Mouse (Mus musculus): ENCODE data around the gene Immp2l. TPM values are rescaled to one million over a fixed set of nuclear protein-coding genes. Genes with fewer than 3 reads are reported as not detected.

Immp2l gene
- total RNA-seq, 2 experiments from 2014 or later, result 9.5 to 14.0 TPM

DNA sequence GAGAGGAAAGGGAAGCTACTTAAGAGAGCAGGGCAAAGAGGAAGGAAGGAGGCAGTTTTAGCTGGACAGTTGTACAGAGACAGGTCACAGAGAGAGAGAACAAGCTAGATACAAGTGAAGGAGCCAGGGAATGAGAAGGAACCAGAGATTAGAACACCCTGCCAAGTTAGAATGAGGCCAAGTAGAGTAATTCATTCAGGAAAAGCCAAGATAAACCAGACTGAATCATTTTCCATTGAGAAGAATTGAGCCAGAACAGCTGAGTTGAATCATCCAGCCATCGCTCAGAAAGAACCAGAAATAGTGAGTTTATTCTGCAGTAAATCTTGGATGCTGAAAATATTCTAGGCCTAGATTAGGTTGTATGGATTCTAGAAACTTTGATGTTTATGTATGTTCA is 1.4 kb upstream of the Immp2l start:
- Histone ChIP-seq H3K4me3 (no peak overlapping the region), H3K27ac (no peak overlapping the region)
- no peak for DNase-seq
- intact Hi-C loops (cut with DNase I), result no loop called here
- TF ChIP-seq CTCF (IDR thresholded peaks at IDR 0.05), result no peak

DNA sequence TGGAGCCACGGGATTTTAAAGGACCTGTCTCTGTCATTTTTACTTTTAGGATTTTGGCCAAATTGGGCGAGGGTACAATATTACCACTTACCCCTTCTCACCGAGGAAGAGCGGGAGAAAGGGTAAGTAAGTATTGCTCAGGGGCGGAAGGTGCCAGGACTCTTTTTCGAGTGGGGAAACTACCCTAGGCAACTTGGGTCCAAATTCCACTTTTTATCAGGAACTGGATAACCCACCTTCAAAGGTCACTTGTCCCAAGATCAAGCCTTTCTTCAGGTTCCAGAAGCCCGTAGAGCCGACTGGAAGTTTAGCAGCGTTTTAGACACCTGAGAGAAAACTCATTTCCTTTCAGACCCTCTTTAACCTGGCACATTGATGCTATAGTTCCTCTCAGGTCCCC is 622 bp downstream of the Immp2l start:
- no peak for DNase-seq
- TF ChIP-seq CTCF (IDR thresholded peaks at IDR 0.05), result no peak
- Histone ChIP-seq H3K27ac (peak overlapping the region; percentile 89), H3K4me3 (peak overlapping the region; percentile 95)
- intact Hi-C loops (cut with DNase I), result no loop called here

DNA sequence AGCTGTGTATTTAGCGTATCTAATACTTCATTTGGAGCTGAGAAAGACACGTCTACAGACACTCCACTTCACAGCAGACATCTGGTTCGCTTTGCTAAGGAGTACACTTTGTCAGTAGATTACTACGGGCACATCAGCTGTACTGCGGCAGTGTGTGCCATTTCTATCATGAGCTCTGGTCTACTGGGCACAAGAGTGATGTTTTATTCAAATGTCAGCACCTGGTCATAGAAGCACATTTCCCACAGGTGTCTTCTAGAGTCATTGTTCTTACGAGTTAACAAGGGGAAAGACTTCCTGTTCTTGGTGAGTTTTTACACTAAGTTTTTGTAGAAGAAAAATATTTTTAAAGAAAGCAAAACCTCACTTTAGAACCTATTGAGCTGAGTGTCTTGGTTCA is 3.6 kb downstream of the Immp2l start:
- DNase-seq, result no peak
- H3K4me3 ChIP-seq, result no peak overlapping the region
- intact Hi-C loops (cut with DNase I), result no loop called here
- no peak overlapping the region for H3K27ac ChIP-seq
- no peak for TF ChIP-seq CTCF (IDR thresholded peaks at IDR 0.05)

DNA sequence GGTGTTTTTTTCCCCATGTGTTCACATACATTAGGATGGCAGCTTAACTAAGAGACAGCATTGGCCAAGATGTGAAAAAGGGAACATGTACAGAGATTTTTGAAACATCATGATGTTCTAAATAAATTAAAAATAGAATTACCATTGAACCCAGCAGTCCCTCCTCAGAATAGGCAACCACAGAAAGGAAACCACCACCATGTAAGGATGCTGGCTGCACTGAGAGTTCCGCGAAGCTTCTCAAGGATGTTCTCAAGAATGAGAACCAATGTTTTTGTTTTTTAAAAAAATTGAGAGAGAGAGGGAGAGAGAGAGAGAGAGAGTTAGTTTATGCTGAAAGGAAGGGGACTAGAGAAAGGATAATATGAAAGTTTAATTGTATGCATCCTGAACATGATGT is 7.2 kb downstream of the Immp2l start:
- Histone ChIP-seq H3K27ac (no peak overlapping the region), H3K4me3 (no peak overlapping the region)
- DNase-seq, result no peak
- no peak for TF ChIP-seq CTCF (IDR thresholded peaks at IDR 0.05)
- intact Hi-C loops (cut with DNase I), result loop anchor here (10.0 kb wide), 1 partner anchor 454 kb away; the partner anchor contains the start of gene Lrrn3

DNA sequence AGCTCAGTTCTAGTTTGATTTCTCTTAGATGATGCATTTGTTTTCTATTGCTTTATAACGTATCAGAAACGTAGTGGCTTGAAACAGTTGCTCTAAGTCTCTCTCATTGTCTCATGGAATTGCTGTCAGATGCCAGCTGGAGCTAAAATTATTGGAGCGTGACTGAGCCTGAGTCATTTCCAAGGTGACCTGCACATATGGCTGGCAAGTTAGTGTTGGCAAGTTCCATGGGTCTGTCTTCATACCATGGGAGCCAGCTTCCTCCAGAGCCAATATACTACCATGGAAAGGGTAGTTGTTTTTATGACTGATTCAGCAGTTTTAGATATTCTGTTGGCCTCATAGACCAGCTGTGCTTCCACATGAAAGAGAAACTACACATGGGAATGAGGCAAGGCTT is 9.3 kb downstream of the Immp2l start:
- no peak for TF ChIP-seq CTCF (IDR thresholded peaks at IDR 0.05)
- no peak overlapping the region for H3K27ac ChIP-seq
- intact Hi-C loops (cut with DNase I), result loop anchor here (10.0 kb wide), 1 partner anchor 452 kb away; the partner anchor contains the start of gene Lrrn3
- no peak for DNase-seq
- H3K4me3 ChIP-seq, result no peak overlapping the region

DNA sequence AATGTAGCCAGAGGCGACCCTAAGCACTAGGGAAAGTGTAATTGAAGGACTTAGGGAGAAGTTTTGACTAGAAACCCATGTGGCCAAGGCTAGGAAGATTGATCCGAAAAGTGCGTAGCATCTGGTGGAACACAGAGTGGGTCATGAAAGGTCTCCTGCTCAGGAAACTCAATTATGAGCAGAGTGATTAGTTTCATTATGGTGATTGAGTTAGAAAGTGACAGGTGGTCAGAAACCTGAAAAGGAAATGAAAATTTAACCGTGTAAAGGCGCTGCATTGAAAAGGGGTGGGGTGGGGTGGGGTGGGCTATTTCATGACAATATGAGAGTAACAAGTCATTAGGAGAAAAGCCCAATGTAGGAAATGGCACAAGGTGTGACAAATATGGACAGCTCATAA is 15.9 kb downstream of the Immp2l start:
- DNase-seq, result no peak
- intact Hi-C loops (cut with DNase I), result loop anchor here (10.0 kb wide), 1 partner anchor 445 kb away; the partner anchor contains the start of gene Lrrn3
- Histone ChIP-seq H3K4me3 (no peak overlapping the region), H3K27ac (no peak overlapping the region)
- no peak for TF ChIP-seq CTCF (IDR thresholded peaks at IDR 0.05)

DNA sequence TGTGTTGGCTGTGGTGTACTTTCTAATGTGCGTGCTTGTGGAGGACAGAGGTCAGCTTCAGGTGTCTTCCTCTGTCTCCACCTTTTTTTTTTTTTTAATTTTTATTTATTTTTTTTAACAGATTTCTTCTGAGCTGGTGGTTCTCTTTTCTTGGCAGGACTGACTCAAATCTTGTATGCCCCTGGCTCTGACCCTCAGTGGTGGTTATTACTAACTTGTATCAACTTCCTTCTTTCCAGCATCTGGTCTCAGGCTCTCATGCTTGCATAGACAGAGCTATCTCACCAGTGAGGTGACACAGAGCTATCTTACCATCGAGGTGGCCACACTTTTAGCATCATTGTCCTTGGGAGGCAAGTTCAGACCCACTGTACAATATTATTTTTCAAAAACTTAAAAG is 17.8 kb downstream of the Immp2l start:
- TF ChIP-seq CTCF (IDR thresholded peaks at IDR 0.05), result no peak
- Histone ChIP-seq H3K4me3 (no peak overlapping the region), H3K27ac (no peak overlapping the region)
- no peak for DNase-seq
- intact Hi-C loops (cut with DNase I), result no loop called here

DNA sequence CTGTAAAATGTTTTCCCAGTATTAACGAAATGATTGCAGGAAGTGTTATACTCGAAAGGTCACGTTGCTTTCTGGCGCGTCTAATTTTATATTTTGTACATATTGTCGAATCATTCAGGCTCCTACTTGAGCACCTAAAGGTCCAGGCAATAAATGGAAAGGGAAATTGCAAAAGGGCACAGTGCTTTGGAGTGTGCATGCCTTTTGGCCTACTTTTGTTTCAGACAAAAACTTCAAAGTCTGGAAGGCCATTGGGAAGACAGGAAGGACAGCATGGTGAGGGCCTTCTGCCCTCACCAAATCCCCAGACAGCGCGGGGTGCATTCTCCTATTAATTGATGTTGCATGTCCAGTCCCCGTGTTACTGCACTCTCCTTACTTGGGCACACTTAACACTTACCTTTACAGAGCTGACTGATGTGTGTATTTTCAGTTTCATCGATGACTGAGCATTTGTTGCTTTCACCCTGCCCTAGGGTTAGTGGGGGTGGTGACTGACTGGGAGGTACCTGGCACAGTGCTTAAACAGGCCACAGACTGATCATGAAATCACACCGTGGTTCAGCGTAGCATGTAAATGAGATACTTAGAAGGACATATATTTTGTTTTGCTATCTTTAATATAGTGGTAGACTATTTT is 20.7 kb downstream of the Immp2l start:
- no peak overlapping the region for H3K27ac ChIP-seq
- H3K4me3 ChIP-seq, result no peak overlapping the region
- intact Hi-C loops (cut with DNase I), result no loop called here
- DNase-seq, result no peak
- TF ChIP-seq CTCF (IDR thresholded peaks at IDR 0.05), result no peak

DNA sequence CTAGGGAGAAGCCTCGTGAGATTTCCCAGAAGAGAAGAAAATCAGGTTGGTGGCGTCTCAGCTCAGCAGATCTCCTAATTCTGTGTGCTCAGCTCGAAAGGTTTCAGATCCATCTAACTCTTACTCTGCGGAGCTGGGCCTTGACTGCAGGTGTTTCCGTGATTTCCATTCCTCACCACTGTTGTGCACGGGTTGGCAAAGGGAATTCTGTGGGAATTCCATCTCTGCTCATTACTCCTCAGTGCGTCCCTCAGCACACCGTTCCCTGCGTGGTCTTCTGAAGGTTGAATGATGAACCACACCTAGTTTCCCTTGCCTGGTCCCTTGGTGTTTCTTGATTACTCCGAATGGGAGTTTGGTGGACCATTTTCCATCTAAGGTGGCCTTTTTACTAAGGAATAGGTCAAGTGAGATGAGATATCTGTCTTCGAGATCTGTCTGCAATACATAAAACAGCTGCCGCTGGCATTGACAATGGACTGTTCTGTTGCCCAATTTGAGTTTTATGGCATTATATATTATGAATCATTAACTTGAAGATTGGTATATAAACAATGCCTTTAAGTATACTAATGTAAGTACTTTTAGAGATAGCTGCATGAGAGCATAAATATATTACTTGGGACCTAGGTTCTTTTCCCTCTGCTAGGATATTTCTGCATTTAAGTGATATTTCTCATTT is 23.3 kb downstream of the Immp2l start:
- no peak for TF ChIP-seq CTCF (IDR thresholded peaks at IDR 0.05)
- DNase-seq, result no peak
- Histone ChIP-seq H3K4me3 (no peak overlapping the region), H3K27ac (no peak overlapping the region)
- intact Hi-C loops (cut with DNase I), result no loop called here

DNA sequence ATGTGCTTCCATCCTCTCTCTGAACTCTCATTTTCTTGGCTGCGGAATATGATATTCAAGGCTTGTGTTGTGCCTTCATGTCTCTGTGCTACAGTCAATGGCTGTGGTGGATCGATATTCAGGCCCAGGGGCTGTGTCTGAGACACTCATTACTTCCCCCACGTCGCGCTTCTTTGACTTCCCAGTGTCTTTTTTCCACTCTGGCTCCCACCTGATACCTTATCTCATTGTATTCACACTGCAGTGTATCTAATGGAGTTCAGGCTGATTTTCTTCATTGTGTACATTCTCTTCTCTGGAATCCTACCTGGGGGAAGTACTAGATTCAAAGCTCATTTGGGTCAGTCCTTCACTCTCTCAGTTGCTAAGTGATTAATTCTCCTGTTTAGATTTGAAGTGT is 27.1 kb downstream of the Immp2l start:
- no peak overlapping the region for H3K27ac ChIP-seq
- no peak overlapping the region for H3K4me3 ChIP-seq
- intact Hi-C loops (cut with DNase I), result no loop called here
- no peak for TF ChIP-seq CTCF (IDR thresholded peaks at IDR 0.05)
- no peak for DNase-seq

DNA sequence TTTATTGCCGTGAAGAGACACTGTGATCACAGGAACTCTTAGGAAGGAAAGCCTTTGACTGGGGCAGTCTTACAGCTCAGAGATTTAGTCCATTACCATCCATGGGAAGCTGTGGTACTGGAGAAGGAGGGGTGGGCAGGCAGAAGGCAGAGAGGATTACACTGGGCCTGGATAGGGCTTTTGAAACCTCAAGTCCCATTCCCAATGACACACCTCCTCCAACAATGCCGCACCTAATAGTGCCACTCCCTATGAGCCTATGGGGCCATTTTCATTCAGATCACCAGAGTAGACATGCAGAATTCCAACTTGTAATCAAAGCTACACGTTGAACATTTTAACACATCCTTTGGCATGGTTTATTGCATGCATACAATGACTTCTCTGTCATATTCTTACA is 29.0 kb downstream of the Immp2l start:
- intact Hi-C loops (cut with DNase I), result no loop called here
- no peak for DNase-seq
- no peak overlapping the region for H3K4me3 ChIP-seq
- no peak overlapping the region for H3K27ac ChIP-seq
- TF ChIP-seq CTCF (IDR thresholded peaks at IDR 0.05), result no peak

DNA sequence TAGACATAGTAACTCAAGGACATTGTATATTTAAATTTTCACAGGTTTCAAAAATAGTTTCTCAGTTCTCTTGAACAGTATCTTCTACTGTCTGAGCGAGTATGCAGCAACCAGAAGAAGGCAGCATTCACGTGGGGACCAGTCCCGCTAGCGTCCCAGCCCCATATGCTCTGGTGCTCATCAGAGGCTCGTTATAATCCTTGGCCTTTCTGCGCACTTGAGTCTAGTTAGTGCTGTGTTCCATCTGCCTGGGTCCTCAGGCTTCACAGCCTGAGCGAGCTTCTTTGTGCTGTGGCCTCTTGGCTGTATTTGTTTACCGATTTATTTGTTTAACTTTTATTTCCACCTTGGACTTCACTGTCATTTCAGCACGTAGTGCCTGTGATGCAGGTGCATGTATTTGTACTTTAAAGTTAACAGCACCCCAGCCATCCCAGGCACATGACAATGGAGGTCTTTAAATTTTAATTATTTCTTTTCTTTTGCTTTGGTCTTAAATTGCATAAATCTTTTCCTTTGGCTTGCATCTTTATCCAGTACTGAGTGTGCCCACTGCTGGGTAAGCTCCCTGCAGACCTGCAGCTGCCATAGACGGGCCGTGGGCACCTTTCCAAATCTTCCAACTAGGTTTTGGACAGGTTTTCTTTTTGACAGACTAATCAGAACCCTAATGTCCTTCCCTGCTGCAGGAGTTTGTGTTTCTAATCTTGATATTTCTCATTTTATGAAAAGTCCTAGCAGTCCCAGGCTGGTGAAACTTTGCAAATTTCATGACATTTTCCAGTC is 30.3 kb downstream of the Immp2l start:
- no peak for DNase-seq
- H3K27ac ChIP-seq, result no peak overlapping the region
- H3K4me3 ChIP-seq, result no peak overlapping the region
- TF ChIP-seq CTCF (IDR thresholded peaks at IDR 0.05), result no peak
- intact Hi-C loops (cut with DNase I), result no loop called here

DNA sequence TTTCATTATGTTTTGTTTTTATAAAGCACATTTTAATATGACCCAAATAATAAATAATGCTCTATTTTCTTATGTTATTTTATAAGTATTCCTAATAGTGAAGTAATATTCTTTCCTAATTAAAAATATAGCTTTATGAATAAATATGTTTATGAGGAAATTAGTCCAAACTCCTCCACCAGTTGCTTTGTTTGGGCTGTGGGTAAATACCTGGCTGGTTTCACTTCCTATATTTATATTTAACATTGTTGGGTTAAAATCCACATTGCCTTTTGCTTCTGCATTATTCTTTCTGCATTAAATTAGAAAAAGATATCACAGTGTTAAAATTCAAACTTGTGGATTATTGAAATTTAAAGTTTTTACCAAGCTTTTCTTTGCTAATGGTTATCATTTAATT is 32.1 kb downstream of the Immp2l start:
- H3K27ac ChIP-seq, result no peak overlapping the region
- no peak overlapping the region for H3K4me3 ChIP-seq
- TF ChIP-seq CTCF (IDR thresholded peaks at IDR 0.05), result no peak
- intact Hi-C loops (cut with DNase I), result no loop called here
- DNase-seq, result no peak

Data from gastrocnemius, adult 2 months (tissue).